Mouse (Mus musculus) inflammation-experienced regulatory T-cells, adult 16 weeks (primary cell): ENCODE measurements around the gene Gpr3. TPM values are rescaled to one million over a fixed set of nuclear protein-coding genes. Genes with fewer than 3 reads are reported as not detected.

Experiments used
- polyA plus RNA-seq: library from polyadenylated mRNA; unstranded; fragments of 100-300 nt; shearing (Covaris generic); gene quantifications from one replicate; pipeline ENCODE4 v1.2.1, GENCODE M21; 2017

Gpr3 gene
- polyA plus RNA-seq, result not detected

DNA sequence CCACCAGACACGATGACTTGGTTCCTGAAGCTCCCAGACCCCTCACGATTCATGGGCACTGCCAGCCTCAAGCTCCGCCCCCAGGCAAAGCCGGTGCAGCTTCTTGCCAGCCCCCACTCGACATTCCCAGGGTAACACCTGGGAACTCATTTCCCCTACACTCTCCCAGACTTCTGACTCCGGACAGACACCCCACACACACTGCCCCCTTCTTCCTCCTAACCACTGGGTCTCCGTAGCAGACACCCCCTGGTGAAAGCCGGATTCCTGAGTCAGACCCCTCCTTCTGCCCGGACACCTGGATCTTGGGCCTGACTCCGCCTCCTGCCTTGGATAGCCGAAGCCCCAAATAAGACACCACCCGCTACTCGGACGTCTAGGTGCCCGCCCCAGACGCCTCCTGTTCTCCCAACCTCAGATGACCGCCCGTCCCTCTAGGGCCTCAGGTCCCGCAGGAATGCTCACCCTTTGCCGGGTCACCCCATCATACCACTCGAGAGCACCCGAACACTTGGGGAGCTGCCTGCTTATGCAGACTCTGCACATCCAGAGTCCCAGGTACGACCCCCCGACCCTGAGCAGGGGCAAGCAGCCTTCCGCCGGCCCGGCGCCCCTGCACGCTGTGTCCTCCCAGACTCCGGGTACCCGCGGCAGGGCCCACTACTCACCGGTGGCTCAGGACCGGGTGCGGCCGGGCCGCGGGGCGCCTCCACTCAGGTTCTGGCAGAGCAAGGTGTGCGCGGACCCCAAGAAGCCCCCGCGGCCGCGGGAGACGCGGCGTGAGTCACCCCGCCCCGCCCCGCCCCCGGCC, at the start of gene Gpr3, which contains the start of gene Cd164l2:
Gpr3 (minus strand) TSS at position 786 of the 811 bp plus-strand sequence.
Cd164l2 (plus strand) TSS at position 381 of the 811 bp plus-strand sequence.

DNA sequence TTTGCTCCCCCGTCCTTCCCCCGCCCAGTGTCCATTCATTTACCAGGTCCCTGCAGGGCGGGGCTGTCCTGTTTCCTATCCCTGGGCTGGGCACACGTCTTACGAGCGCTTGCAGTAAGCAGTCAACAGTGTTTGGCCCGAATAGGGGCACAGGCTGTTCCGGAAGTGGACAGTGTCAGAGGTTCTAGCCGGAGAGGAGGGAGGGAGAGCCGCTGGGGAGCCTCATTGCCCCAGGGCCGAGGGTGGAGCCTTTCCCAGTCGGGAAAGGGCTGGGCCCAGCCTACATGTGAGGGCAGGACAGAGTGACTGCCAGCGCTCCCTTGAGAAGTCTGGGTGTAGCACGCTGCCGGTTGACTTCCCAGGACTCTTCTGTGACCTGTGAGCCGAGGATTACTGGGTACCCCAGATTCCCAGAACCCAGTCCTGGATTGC, 28.2 kb upstream of the Gpr3 start, which contains the start of gene Map3k6:
Map3k6 (plus strand) TSS at position 329 of the 432 bp plus-strand sequence.

Other genes with a start within 250 kb of the Gpr3 start
- gene Fgr, start 238.4 kb downstream of the Gpr3 start, polyA plus RNA-seq, result 5.7 TPM
- 6.7 TPM for gene Ahdc1, start 201.3 kb downstream of the Gpr3 start, polyA plus RNA-seq
- gene Wasf2, start 82.0 kb downstream of the Gpr3 start, polyA plus RNA-seq, result 95.9 TPM
- gene Cd164l2, start 405 bp downstream of the Gpr3 start, polyA plus RNA-seq, result not detected
- gene Map3k6, start 28.3 kb upstream of the Gpr3 start, polyA plus RNA-seq, result not detected
- 67.2 TPM for gene Sytl1, start 50.6 kb upstream of the Gpr3 start, polyA plus RNA-seq
- gene Tmem222, start 65.3 kb upstream of the Gpr3 start, polyA plus RNA-seq, result 80.6 TPM
- gene Wdtc1, start 140.9 kb upstream of the Gpr3 start, polyA plus RNA-seq, result 3.8 TPM
- gene Slc9a1, start 157.2 kb upstream of the Gpr3 start, polyA plus RNA-seq, result 34.7 TPM